In genomic region chr3:138832827-138833517, GRCm38 (mm10) we compare ENCODE assay signal across 11 mouse cellular contexts.
DNase-seq lines count a peak whose midpoint lies in the region; ATAC-seq lines count a peak whose summit lies in the region.
"Had no signal": no experiment of that assay in that cellular context is flagged by ENCODE, and none has a peak within 500 bp of the region (broad histone marks: within the 10 kb centered on the region; RNA-seq: fewer than 3 reads in every experiment).

No protein-coding gene starts in this region.

- no peak overlapping the region for H3K4me3 ChIP-seq in hindbrain, embryonic 13.5 days
- H3K4me3 ChIP-seq in hindbrain, embryonic 12.5 days, result no peak overlapping the region
- no peak overlapping the region for H3K4me3 ChIP-seq in neural tube, embryonic 15.5 days (replicated peaks)

- 81% methylated on average over 9 of the region's 9 CpGs for WGBS in hindbrain, embryonic 13.5 days
- 85% methylated on average over 9 of the region's 9 CpGs for WGBS in hindbrain, embryonic 12.5 days
- 74% methylated on average over 9 of the region's 9 CpGs for WGBS in neural tube, embryonic 15.5 days

- peaks cover 15% of the 10 kb centered on the region for H3K4me1 ChIP-seq in hindbrain, embryonic 13.5 days (replicated peaks)
- H3K4me1 ChIP-seq in hindbrain, embryonic 12.5 days, result 0 out of 2 replicates have a peak, but pooled peaks cover 2% of the 10 kb centered on the region
- peaks cover 8% of the 10 kb centered on the region; the same call in 1 of the 2 replicates for H3K4me1 ChIP-seq in neural tube, embryonic 15.5 days

- H3K9ac ChIP-seq in hindbrain, embryonic 13.5 days, result no peak overlapping the region
- no peak overlapping the region for H3K9ac ChIP-seq in hindbrain, embryonic 12.5 days
- H3K9ac ChIP-seq in neural tube, embryonic 15.5 days (replicated peaks), result no peak overlapping the region

- no peaks in the 10 kb centered on the region for H3K27me3 ChIP-seq in hindbrain, embryonic 13.5 days
- H3K27me3 ChIP-seq in hindbrain, embryonic 12.5 days, result no peaks in the 10 kb centered on the region
- no peaks in the 10 kb centered on the region for H3K27me3 ChIP-seq in neural tube, embryonic 15.5 days (replicated peaks)

- no peaks in the 10 kb centered on the region for H3K36me3 ChIP-seq in hindbrain, embryonic 13.5 days
- no peaks in the 10 kb centered on the region for H3K36me3 ChIP-seq in hindbrain, embryonic 12.5 days
- no peaks in the 10 kb centered on the region for H3K36me3 ChIP-seq in neural tube, embryonic 15.5 days

- peak overlapping the region; percentile 15; the same call in 1 of the 2 replicates for H3K27ac ChIP-seq in hindbrain, embryonic 13.5 days
- H3K27ac ChIP-seq in hindbrain, embryonic 12.5 days, result no peak overlapping the region
- no peak overlapping the region for H3K27ac ChIP-seq in neural tube, embryonic 15.5 days (replicated peaks)

- no peak overlapping the region for H3K4me2 ChIP-seq in hindbrain, embryonic 13.5 days
- no peak overlapping the region for H3K4me2 ChIP-seq in hindbrain, embryonic 12.5 days (replicated peaks)
- H3K4me2 ChIP-seq in neural tube, embryonic 15.5 days, result no peak overlapping the region

- DNase-seq in neural tube, embryonic 10.5 days (ENCODE audit: extremely low spot score, low spot score), result no peak
- peak; percentile 23 to 26 for DNase-seq in kidney, adult 8-10 months
- no peak for DNase-seq in layer of hippocampus, adult 11-12 months (ENCODE audit: low spot score)
- DNase-seq in ovary, postnatal 36 days (ENCODE audit: low spot score), result no peak
- DNase-seq: heart, postnatal 4 days; layer of hippocampus, adult 9-11 months; right cerebral cortex, postnatal 14 days had no signal

- ATAC-seq in hindbrain, embryonic 13.5 days (ENCODE audit: low FRiP score), result no peak
- ATAC-seq in hindbrain, embryonic 12.5 days (ENCODE audit: low FRiP score), result no peak
- ATAC-seq in neural tube, embryonic 15.5 days (ENCODE audit: low FRiP score), result peak; percentile 45; the same call in 1 of the 2 replicates
- ATAC-seq: activated CD4-positive, CD25-positive, alpha-beta regulatory T cell, adult 4 months had no signal

- no peaks in the 10 kb centered on the region for H3K9me3 ChIP-seq in hindbrain, embryonic 13.5 days
- H3K9me3 ChIP-seq in hindbrain, embryonic 12.5 days (replicated peaks), result no peaks in the 10 kb centered on the region
- no peaks in the 10 kb centered on the region for H3K9me3 ChIP-seq in neural tube, embryonic 15.5 days (replicated peaks)

Comparison
In these comparisons a context has a peak if more than half of its experiments do, and no peak if none do; other contexts are left out.
1. DNase-seq: peak in kidney, adult 8-10 months (2 of 2); none in neural tube, embryonic 10.5 days (single experiment), layer of hippocampus, adult 11-12 months (single experiment) and ovary, postnatal 36 days (single experiment).